Mouse (Mus musculus): ENCODE results near the gene BC055324. TPM values are rescaled to one million over a fixed set of nuclear protein-coding genes. Genes with fewer than 3 reads are reported as not detected.

Gene BC055324
- total and polyA plus RNA-seq, 3 experiments: 16.3 to 26.6 (median 20.6) TPM

GRCm38 (mm10) chr1:163964008-163964689 is 30.4 kb downstream of the BC055324 start:
- Histone ChIP-seq H3K36me3 (replicated peaks in 1 of 2; ENCODE audit: control insufficient read depth in 1 of 2, insufficient read depth in 1 of 2, low read length in 1 of 2) (peaks cover 22 to 53% of the 10 kb centered on the region in 2 experiments), H3K79me2 (replicated peaks; ENCODE audit: control insufficient read depth, extremely low read depth, insufficient read depth, poor library complexity, severe bottlenecking) (no peaks in the 10 kb centered on the region), H3K9ac (ENCODE audit: insufficient read depth, low read depth) (no peak overlapping the region), H3K4me1 (ENCODE audit: control insufficient read depth in 1 of 2, insufficient read depth in 2 of 2) (no peaks in the 10 kb centered on the region), H3K27ac (ENCODE audit: insufficient read depth, low read depth) (no peak overlapping the region), H3K4me3 (replicated peaks in 1 of 3; ENCODE audit: low read depth in 2 of 3, low read length in 2 of 3, poor library complexity in 1 of 3) (no peak overlapping the region), H3K27me3 (replicated peaks) (no peaks in the 10 kb centered on the region), H3K4me2 (ENCODE audit: insufficient read depth, low read depth, poor library complexity, severe bottlenecking) (no peak overlapping the region), H3K9me3 (replicated peaks; ENCODE audit: low read length) (no peaks in the 10 kb centered on the region)
- dilution Hi-C loops (cut with MboI; ENCODE audit: extremely low pct_ligation_motif_present, extremely low pct_unique_long_range_greater_than_20kb, low sequenced_read_pairs): no loop called here
- TF ChIP-seq USF2 (conservative IDR thresholded peaks at IDR 0.05; ENCODE audit: low read depth, low read length) (no peak), MAX (IDR thresholded peaks at IDR 0.05; ENCODE audit: low read length) (no peak), NELFE (IDR thresholded peaks at IDR 0.05; ENCODE audit: low read depth, low read length) (no peak), MAFK (IDR thresholded peaks at IDR 0.05; ENCODE audit: insufficient replicate concordance, low read length) (no peak), E2F4 (IDR thresholded peaks at IDR 0.05; ENCODE audit: insufficient replicate concordance, low read depth, low read length) (no peak), PAX5 (IDR thresholded peaks at IDR 0.05; ENCODE audit: low read length) (no peak), TBP (conservative IDR thresholded peaks at IDR 0.05; ENCODE audit: low read depth, low read length) (no peak), ELF1 (IDR thresholded peaks at IDR 0.05; ENCODE audit: low read depth, low read length) (no peak), CHD1 (IDR thresholded peaks at IDR 0.05; ENCODE audit: low read depth, low read length) (no peak), HCFC1 (IDR thresholded peaks at IDR 0.05; ENCODE audit: low read depth, low read length) (no peak), KAT2A (IDR thresholded peaks at IDR 0.05; ENCODE audit: insufficient replicate concordance, low read length) (no peak)
- no peak for DNase-seq (ENCODE audit: extremely low read depth)
- in situ Hi-C loops (cut with MboI; ENCODE audit: low pct_ligation_motif_present, low pct_unique_long_range_greater_than_20kb, low sequenced_read_pairs): no loop called here

- TF ChIP-seq UBTF (IDR thresholded peaks at IDR 0.05; ENCODE audit: low read depth, low read length) (no peak), SIN3A (IDR thresholded peaks at IDR 0.05; ENCODE audit: low read length) (no peak), POLR2AphosphoS2 (IDR thresholded peaks at IDR 0.05; ENCODE audit: low read depth, low read length) (no peak), JUN (IDR thresholded peaks at IDR 0.05; ENCODE audit: insufficient read depth, low read depth, low read length) (no peak), POLR2A (IDR thresholded peaks at IDR 0.05; ENCODE audit: low read depth, low read length) (no peak), ETS1 (conservative IDR thresholded peaks at IDR 0.05; ENCODE audit: low read depth, low read length) (no peak), RAD21 (IDR thresholded peaks at IDR 0.05; ENCODE audit: low read depth, low read length) (no peak), RCOR1 (conservative IDR thresholded peaks at IDR 0.05; ENCODE audit: low read depth, low read length) (no peak), SMC3 (IDR thresholded peaks at IDR 0.05; ENCODE audit: low read depth, low read length) (no peak), MAZ (IDR thresholded peaks at IDR 0.05; ENCODE audit: low read depth, low read length) (no peak), TCF12 (IDR thresholded peaks at IDR 0.05; ENCODE audit: low read depth, low read length) (no peak)
- Histone ChIP-seq H3K9me3 (replicated peaks; ENCODE audit: low read length) (no peaks in the 10 kb centered on the region), H3K27me3 (replicated peaks) (no peaks in the 10 kb centered on the region), H3K4me1 (ENCODE audit: control insufficient read depth in 1 of 2, insufficient read depth in 2 of 2) (no peaks in the 10 kb centered on the region), H3K4me3 (replicated peaks in 1 of 3; ENCODE audit: low read depth in 2 of 3, low read length in 2 of 3, poor library complexity in 1 of 3) (no peak overlapping the region), H3K9ac (ENCODE audit: insufficient read depth, low read depth) (no peak overlapping the region), H3K36me3 (replicated peaks in 1 of 2; ENCODE audit: control insufficient read depth in 1 of 2, insufficient read depth in 1 of 2, low read length in 1 of 2) (peaks cover 36 to 80% of the 10 kb centered on the region in 2 experiments), H3K4me2 (ENCODE audit: insufficient read depth, low read depth, poor library complexity, severe bottlenecking) (no peak overlapping the region), H3K79me2 (replicated peaks; ENCODE audit: control insufficient read depth, extremely low read depth, insufficient read depth, poor library complexity, severe bottlenecking) (no peaks in the 10 kb centered on the region), H3K27ac (ENCODE audit: insufficient read depth, low read depth) (no peak overlapping the region)
- in situ Hi-C loops (cut with MboI; ENCODE audit: low pct_ligation_motif_present, low pct_unique_long_range_greater_than_20kb, low sequenced_read_pairs) (no loop called here), dilution Hi-C loops (cut with MboI; ENCODE audit: extremely low pct_ligation_motif_present, extremely low pct_unique_long_range_greater_than_20kb, low sequenced_read_pairs) (no loop called here)
- DNase-seq (ENCODE audit: extremely low read depth): no peak
Observed at GRCm38 (mm10) chr1:163958036-163958435, 36.6 kb downstream of the BC055324 start.

Measured in CH12.LX (cell line).